Mouse (Mus musculus) spleen, postnatal 0 days (tissue): Measurements from ENCODE around the gene Gm11634. TPM values are rescaled to one million over a fixed set of nuclear protein-coding genes. Genes with fewer than 3 reads are reported as not detected.

ENCODE experiments used
- polyA plus RNA-seq: library from polyadenylated mRNA; unstranded; fragments of >200 nt; fragmentation: Nextera tagmentation; extraction: Ambion mirVana; gene quantifications from 2 replicates; pipeline ENCODE4 v1.2.1, GENCODE M21; 2015

Gene Gm11634
- 0.23 TPM in 1 of 2 replicates, not detected in the other for polyA plus RNA-seq

GRCm38 (mm10) chr11:101599156-101599555, at the start of gene Gm11634:
Gm11634 (minus strand) TSS chr11:101599256.

GRCm38 (mm10) chr11:101626995-101627856, 28.2 kb upstream of the Gm11634 start, which contains the start of gene Rdm1:
Rdm1 (plus strand) TSS chr11:101627195.

GRCm38 (mm10) chr11:101582054-101583035, 16.7 kb downstream of the Gm11634 start, which contains the start of gene Tmem106a:
Tmem106a (plus strand) TSS chr11:101582242.

GRCm38 (mm10) chr11:101551751-101552475, 47.1 kb downstream of the Gm11634 start, which contains the start of the genes Brca1 and Nbr1:
Brca1 (minus strand) TSS chr11:101551955.
Nbr1 (plus strand) TSS chr11:101552149.

Other genes with a start within 250 kb of the Gm11634 start
- gene G6pc, start 231.7 kb downstream of the Gm11634 start, polyA plus RNA-seq = 0.06 TPM in 1 of 2 replicates, not detected in the other
- 43.7 and 47.7 TPM in 2 replicates for gene Aarsd1, start 181.6 kb downstream of the Gm11634 start, polyA plus RNA-seq
- 2.0 and 2.8 TPM in 2 replicates for gene Gm27029, start 174.5 kb downstream of the Gm11634 start, polyA plus RNA-seq
- 6.6 and 7.2 TPM in 2 replicates for gene Rundc1, start 174.2 kb downstream of the Gm11634 start, polyA plus RNA-seq
- gene Ptges3l, start 173.9 kb downstream of the Gm11634 start, polyA plus RNA-seq = 2.0 and 2.4 TPM in 2 replicates
- 369 and 411 TPM in 2 replicates for gene Rpl27, start 157.0 kb downstream of the Gm11634 start, polyA plus RNA-seq
- 42.2 and 52.3 TPM in 2 replicates for gene Ifi35, start 150.8 kb downstream of the Gm11634 start, polyA plus RNA-seq
- 3.2 and 5.3 TPM in 2 replicates for gene Rnd2, start 134.3 kb downstream of the Gm11634 start, polyA plus RNA-seq
- 21.8 and 28.0 TPM in 2 replicates for gene Vat1, start 133.0 kb downstream of the Gm11634 start, polyA plus RNA-seq
- gene Brca1, start 47.3 kb downstream of the Gm11634 start, polyA plus RNA-seq = 11.9 and 16.4 TPM in 2 replicates
- gene Nbr1, start 47.1 kb downstream of the Gm11634 start, polyA plus RNA-seq = 29.5 and 31.5 TPM in 2 replicates
- gene Tmem106a, start 17.0 kb downstream of the Gm11634 start, polyA plus RNA-seq = 5.6 and 7.6 TPM in 2 replicates
- gene Rdm1, start 27.9 kb upstream of the Gm11634 start, polyA plus RNA-seq = 14.6 and 19.7 TPM in 2 replicates
- 3.3 and 3.7 TPM in 2 replicates for gene Arl4d, start 66.3 kb upstream of the Gm11634 start, polyA plus RNA-seq
- gene Dhx8, start 133.7 kb upstream of the Gm11634 start, polyA plus RNA-seq = 24.7 and 24.9 TPM in 2 replicates
- 0.49 and 0.59 TPM in 2 replicates for gene Etv4, start 186.1 kb upstream of the Gm11634 start, polyA plus RNA-seq